8 mouse cellular contexts compared by ENCODE assay signal in genomic region chr12:104829596-104830282, GRCm38 (mm10). TPM values are rescaled to one million over a fixed set of nuclear protein-coding genes. Genes with fewer than 3 reads are reported as not detected.
DNase-seq lines count a peak whose midpoint lies in the region; ATAC-seq and TF ChIP-seq lines count a peak whose summit lies in the region.

No protein-coding gene starts in this region.

- H3K36me3 ChIP-seq in heart, postnatal 0 days (replicated peaks; ENCODE audit: control insufficient read depth, insufficient read depth, low read length): no peaks in the 10 kb centered on the region
- no peaks in the 10 kb centered on the region for H3K36me3 ChIP-seq in midbrain, embryonic 16.5 days (ENCODE audit: control insufficient read depth, insufficient read depth, low read length)

- no peak overlapping the region for H3K4me2 ChIP-seq in heart, postnatal 0 days (ENCODE audit: low read depth, low read length)
- H3K4me2 ChIP-seq in midbrain, embryonic 16.5 days (ENCODE audit: low read length): no peak overlapping the region

- peak overlapping the region; percentile 32 for H3K27ac ChIP-seq in layer of hippocampus, adult 2 months
- no peak overlapping the region for H3K27ac ChIP-seq in heart, postnatal 0 days (ENCODE audit: low read depth)
- H3K27ac ChIP-seq in midbrain, embryonic 16.5 days (ENCODE audit: low read length): no peak overlapping the region

- no peak overlapping the region for H3K9ac ChIP-seq in heart, postnatal 0 days (replicated peaks; ENCODE audit: low read depth, low read length)
- H3K9ac ChIP-seq in midbrain, embryonic 16.5 days (ENCODE audit: low read depth, low read length): no peak overlapping the region

- 43% methylated on average over 6 of the region's 6 CpGs for WGBS in heart, postnatal 0 days
- WGBS in large intestine, adult 2 months: 28% methylated on average over 6 of the region's 6 CpGs
- WGBS in midbrain, embryonic 16.5 days: 29% methylated on average over 6 of the region's 6 CpGs

- H3K4me3 ChIP-seq in layer of hippocampus, adult 2 months: no peak overlapping the region
- H3K4me3 ChIP-seq in heart, postnatal 0 days (ENCODE audit: low read depth, low read length): no peak overlapping the region
- H3K4me3 ChIP-seq in midbrain, embryonic 16.5 days (ENCODE audit: low read depth, low read length): no peak overlapping the region

- H3K4me1 ChIP-seq in heart, postnatal 0 days (ENCODE audit: control insufficient read depth, insufficient read depth): peaks cover 15% of the 10 kb centered on the region
- H3K4me1 ChIP-seq in midbrain, embryonic 16.5 days (ENCODE audit: control insufficient read depth, insufficient read depth, low read length): 0 out of 2 replicates have a peak, but pooled peaks cover 3% of the 10 kb centered on the region

- no peaks in the 10 kb centered on the region for H3K27me3 ChIP-seq in heart, postnatal 0 days (ENCODE audit: control insufficient read depth, insufficient read depth, low read length)
- H3K27me3 ChIP-seq in midbrain, embryonic 16.5 days (ENCODE audit: control insufficient read depth, insufficient read depth, low read depth, low read length): no peaks in the 10 kb centered on the region

- peak; percentile 72 for TF ChIP-seq CTCF in layer of hippocampus, adult 2 months (conservative IDR thresholded peaks at IDR 0.05)
- TF ChIP-seq CTCF in heart, postnatal 0 days (IDR thresholded peaks at IDR 0.05; ENCODE audit: low read depth): peak; percentile 54

- no peak for DNase-seq in layer of hippocampus, adult 2 months (ENCODE audit: low spot score in 2 of 2)
- no peak for DNase-seq in layer of hippocampus, adult 11-12 months (ENCODE audit: low spot score)
- peak; percentile 35 for DNase-seq in heart, postnatal 0 days (ENCODE audit: low spot score)
- DNase-seq in large intestine, adult 2 months (ENCODE audit: low read depth, low spot score): peak; percentile 87
- DNase-seq in natural killer cell, adult 2 months (ENCODE audit: low spot score in 2 of 2): no peak
- no peak for DNase-seq in right cerebral cortex, adult 18-20 months

- ATAC-seq in common myeloid progenitor, adult 5-6 weeks (replicated peaks; ENCODE audit: low read depth, poor library complexity, severe bottlenecking): peak; percentile 93
- ATAC-seq in heart, postnatal 0 days (ENCODE audit: insufficient read depth, low read depth): peak; percentile 53
- ATAC-seq in midbrain, embryonic 16.5 days: peak; percentile 29; the same call in 1 of the 2 replicates

- TF ChIP-seq EP300 in heart, postnatal 0 days (IDR thresholded peaks at IDR 0.05; ENCODE audit: low read depth): no peak

- no peaks in the 10 kb centered on the region for H3K9me3 ChIP-seq in heart, postnatal 0 days (replicated peaks; ENCODE audit: control insufficient read depth, low read length)
- H3K9me3 ChIP-seq in midbrain, embryonic 16.5 days (replicated peaks; ENCODE audit: control insufficient read depth, low read length, poor library complexity, severe bottlenecking): no peaks in the 10 kb centered on the region

RNA-seq across cellular contexts. Expression of gene Clmn, which starts 35.1 kb away (rescaled TPM):
- 100 to 1,000 TPM; 103 to 108 TPM for total RNA-seq in layer of hippocampus, adult 2 months (2021)
- under 0.01 and 4.8 TPM in 2 replicates for total RNA-seq in common myeloid progenitor, adult 5-6 weeks (2017)
- 0.31 and 0.70 TPM in 2 replicates for total RNA-seq in heart, postnatal 0 days (2014; rRNA removed; ENCODE audit: low replicate concordance)
- polyA plus RNA-seq in heart, postnatal 0 days (2015; fragmentation: Nextera tagmentation; extraction: Ambion mirVana): 0.22 and 0.31 TPM in 2 replicates
- 4.7 and 5.9 TPM in 2 replicates for polyA plus RNA-seq in large intestine, adult 2 months (2012; rRNA removed)
- polyA plus RNA-seq in midbrain, embryonic 16.5 days (2015; fragmentation: Nextera tagmentation; extraction: Ambion mirVana): 0.97 and 1.7 TPM in 2 replicates

Comparison
In these comparisons a context has a peak if more than half of its experiments do, and no peak if none do; other contexts are left out.
1. DNase-seq: peak in heart, postnatal 0 days (single experiment) and large intestine, adult 2 months (single experiment); none in layer of hippocampus, adult 2 months (0 of 2), layer of hippocampus, adult 11-12 months (single experiment), natural killer cell, adult 2 months (0 of 2) and right cerebral cortex, adult 18-20 months (single experiment).
2. ATAC-seq: peak in every context shown above with its lines; median percentile 93 in common myeloid progenitor, adult 5-6 weeks; 53 in heart, postnatal 0 days; 29 in midbrain, embryonic 16.5 days.
3. RNA of gene Clmn, which starts 35.1 kb away (total RNA-seq): 103 to 108 TPM in layer of hippocampus, adult 2 months; 0.31 to 0.70 TPM in heart, postnatal 0 days and under 0.01 to 4.8 TPM in common myeloid progenitor, adult 5-6 weeks; every median in the first group is over 10 times any median in the second.